Mouse (Mus musculus): ENCODE results near the gene Gfpt2. TPM values are rescaled to one million over a fixed set of nuclear protein-coding genes. Genes with fewer than 3 reads are reported as not detected.
"Not testable (repeated sequence)": the region's sequence is repeated elsewhere in the genome, so short reads cannot be mapped to it uniquely, and the experiment has no call there.

The Gfpt2 gene
- polyA plus RNA-seq, 1 experiment: 15.4 TPM

- no peak for DNase-seq (ENCODE audit: low read depth)
These were observed 565 bp downstream of the Gfpt2 start for GRCm38 (mm10) chr11:49794342-49795144.

- DNase-seq (ENCODE audit: low read depth): no peak
These were observed 5.0 kb downstream of the Gfpt2 start for GRCm38 (mm10) chr11:49798931-49799330.

GRCm38 (mm10) chr11:49801516-49801915, 7.5 kb downstream of the Gfpt2 start:
- no peak for DNase-seq (ENCODE audit: low read depth)

GRCm38 (mm10) chr11:49803801-49804200, 9.8 kb downstream of the Gfpt2 start:
- DNase-seq (ENCODE audit: low read depth): no peak

GRCm38 (mm10) chr11:49806218-49806617, 12.2 kb downstream of the Gfpt2 start:
- DNase-seq (ENCODE audit: low read depth): no peak

GRCm38 (mm10) chr11:49808946-49809345, 15.0 kb downstream of the Gfpt2 start:
- DNase-seq (ENCODE audit: low read depth): no peak

- not testable (repeated sequence) for DNase-seq (ENCODE audit: low read depth)
These were observed 16.7 kb downstream of the Gfpt2 start for GRCm38 (mm10) chr11:49810696-49811095.

- no peak for DNase-seq (ENCODE audit: low read depth)
These were observed 17.1 kb downstream of the Gfpt2 start for GRCm38 (mm10) chr11:49811099-49811541.

GRCm38 (mm10) chr11:49811879-49812278, 17.9 kb downstream of the Gfpt2 start:
- DNase-seq (ENCODE audit: low read depth): no peak

- no peak for DNase-seq (ENCODE audit: low read depth)
These were observed 25.0 kb downstream of the Gfpt2 start for GRCm38 (mm10) chr11:49818869-49819566.

GRCm38 (mm10) chr11:49819676-49820075, 25.7 kb downstream of the Gfpt2 start:
- DNase-seq (ENCODE audit: low read depth): no peak

GRCm38 (mm10) chr11:49820928-49821327, 26.9 kb downstream of the Gfpt2 start:
- no peak for DNase-seq (ENCODE audit: low read depth)

GRCm38 (mm10) chr11:49821546-49821945, 27.6 kb downstream of the Gfpt2 start:
- DNase-seq (ENCODE audit: low read depth): no peak

- no peak for DNase-seq (ENCODE audit: low read depth)
These were observed 28.4 kb downstream of the Gfpt2 start for GRCm38 (mm10) chr11:49822337-49822736.

GRCm38 (mm10) chr11:49824896-49825295, 30.9 kb downstream of the Gfpt2 start:
- DNase-seq (ENCODE audit: low read depth): no peak

- no peak for DNase-seq (ENCODE audit: low read depth)
These were observed 33.3 kb downstream of the Gfpt2 start for GRCm38 (mm10) chr11:49827243-49827642.

- DNase-seq (ENCODE audit: low read depth): no peak
These were observed 35.3 kb downstream of the Gfpt2 start for GRCm38 (mm10) chr11:49829176-49829745.

- DNase-seq (ENCODE audit: low read depth): no peak
These were observed 38.0 kb downstream of the Gfpt2 start for GRCm38 (mm10) chr11:49831980-49832379.

GRCm38 (mm10) chr11:49832962-49833361, 39.0 kb downstream of the Gfpt2 start:
- DNase-seq (ENCODE audit: low read depth): no peak

GRCm38 (mm10) chr11:49834248-49834647, 40.3 kb downstream of the Gfpt2 start:
- DNase-seq (ENCODE audit: low read depth): no peak

- DNase-seq (ENCODE audit: low read depth): no peak
These were observed 41.4 kb downstream of the Gfpt2 start for GRCm38 (mm10) chr11:49835257-49835956.

All from gonadal fat pad, adult 2 months (tissue).